Mouse (Mus musculus) embryonic fibroblast, embryonic 13.5 days (primary cell): ENCODE data around the gene Clec2g.

Source experiments
- CTCF ChIP-seq: IDR thresholded peaks from 2 replicates; pipeline ENCODE4 v1.5.1; 2011; ENCODE audit warnings: mild to moderate bottlenecking, control low read depth, low read length, moderate library complexity, borderline replicate concordance; ENCODE audit not compliant: insufficient read depth
- POLR2A ChIP-seq: IDR thresholded peaks from 2 replicates; pipeline ENCODE4 v1.6.1; 2011; ENCODE audit warnings: low read depth, mild to moderate bottlenecking, control low read depth, low read length, moderate library complexity

DNA sequence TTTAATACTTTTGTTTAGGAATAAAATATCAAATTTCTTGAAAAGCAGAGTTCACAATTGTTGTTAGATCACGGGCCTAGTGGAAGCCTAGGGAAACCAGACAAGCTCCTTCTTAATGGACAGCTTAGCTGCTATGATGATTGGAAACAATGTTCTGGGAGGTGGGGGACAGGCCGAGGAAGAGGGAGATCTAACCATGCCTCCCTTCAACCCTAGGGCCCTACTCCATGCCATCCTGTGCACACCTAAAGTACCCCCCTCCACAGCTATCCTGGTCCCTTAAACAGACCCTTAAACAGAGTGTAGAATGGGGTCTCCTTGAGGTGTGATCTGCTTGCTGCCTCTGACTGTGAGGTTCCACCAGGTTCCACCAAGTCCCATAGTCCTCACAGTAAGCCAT, 38.0 kb downstream of the Clec2g start:
- no peak for TF ChIP-seq POLR2A
- TF ChIP-seq CTCF: no peak
